Mouse (Mus musculus): ENCODE measurements at regions not wholly inside any gene's neighbourhood (a gene's known extent, or its start where the extent isn't known, plus 50 kb on each side); places are given as distances from the start of the nearest gene placed in this dataset.

DNA sequence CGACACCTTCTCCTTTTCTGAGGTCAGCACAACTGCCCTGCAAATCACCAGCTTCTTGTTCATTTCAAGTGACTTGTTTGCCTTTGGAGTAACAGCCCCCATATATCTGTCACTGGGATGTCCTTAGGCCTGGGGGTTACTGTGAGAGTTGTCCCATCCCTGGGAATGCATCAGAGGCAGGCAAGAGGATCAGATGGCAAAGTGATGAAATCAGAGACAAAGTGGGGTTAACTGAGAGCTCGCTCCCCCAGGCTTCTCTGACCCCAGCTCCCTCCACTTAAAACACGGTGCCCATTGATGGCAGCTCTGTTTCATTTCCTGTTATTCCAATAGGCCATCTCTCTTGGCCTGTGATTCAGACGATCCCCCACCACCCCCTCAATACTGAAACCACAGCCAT lies 446.2 kb downstream of the Fgf9 start:
- Histone ChIP-seq H3K4me1 (replicated peaks) (peaks cover 31% of the 10 kb centered on the region), H3K27ac (ENCODE audit: poor library complexity, severe bottlenecking) (no peak overlapping the region), H3K9me3 (replicated peaks) (no peaks in the 10 kb centered on the region), H3K36me3 (no peaks in the 10 kb centered on the region), H3K9ac (no peak overlapping the region), H3K4me2 (no peak overlapping the region), H3K4me3 (no peak overlapping the region), H3K27me3 (replicated peaks) (no peaks in the 10 kb centered on the region; the same call in 1 of the 2 replicates)
- ATAC-seq (ENCODE audit: insufficient number of reproducible peaks, low FRiP score) = no peak
- WGBS = 33% methylated on average over 4 of the region's 4 CpGs

DNA sequence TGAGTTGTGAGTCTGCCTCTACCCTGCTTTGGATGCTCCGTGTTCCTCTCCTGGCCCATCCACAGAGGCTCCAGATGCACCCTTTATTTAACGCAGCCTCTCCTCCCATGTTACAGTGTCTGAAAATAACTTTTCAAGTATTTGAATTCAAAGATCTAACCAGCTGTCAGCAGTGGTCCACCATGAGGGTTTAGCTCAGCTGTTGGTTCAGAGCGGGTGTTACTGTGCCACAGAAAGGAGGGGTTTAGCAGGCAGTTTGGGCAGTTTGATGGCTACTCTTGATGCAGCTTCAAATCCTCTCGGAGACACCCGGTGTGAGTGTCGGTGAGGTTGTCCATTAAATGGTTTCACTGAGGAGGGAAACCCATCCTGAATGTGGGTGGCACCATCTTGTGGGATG lies 441.8 kb downstream of the Fgf9 start:
- ATAC-seq (ENCODE audit: insufficient number of reproducible peaks, low FRiP score) = no peak
- H3K27ac ChIP-seq (ENCODE audit: poor library complexity, severe bottlenecking) = no peak overlapping the region
- peaks cover 20% of the 10 kb centered on the region for H3K4me1 ChIP-seq (replicated peaks)
- H3K9ac ChIP-seq = no peak overlapping the region
- WGBS = 80% methylated on average over 6 of the region's 6 CpGs
- no peaks in the 10 kb centered on the region for H3K36me3 ChIP-seq
- no peaks in the 10 kb centered on the region; the same call in 1 of the 2 replicates for H3K27me3 ChIP-seq (replicated peaks)
- no peak overlapping the region for H3K4me2 ChIP-seq
- H3K9me3 ChIP-seq (replicated peaks) = no peaks in the 10 kb centered on the region
- H3K4me3 ChIP-seq = no peak overlapping the region

GRCm38 (mm10) chr14:58511571-58511985 lies 441.2 kb downstream of the Fgf9 start:
- H3K9ac ChIP-seq = no peak overlapping the region
- no peaks in the 10 kb centered on the region; the same call in 1 of the 2 replicates for H3K27me3 ChIP-seq (replicated peaks)
- no peak overlapping the region for H3K4me2 ChIP-seq
- 60% methylated on average over 4 of the region's 4 CpGs for WGBS
- no peaks in the 10 kb centered on the region for H3K36me3 ChIP-seq
- no peaks in the 10 kb centered on the region for H3K9me3 ChIP-seq (replicated peaks)
- no peak for ATAC-seq (ENCODE audit: insufficient number of reproducible peaks, low FRiP score)
- H3K27ac ChIP-seq (ENCODE audit: poor library complexity, severe bottlenecking) = no peak overlapping the region
- no peak overlapping the region for H3K4me3 ChIP-seq
- H3K4me1 ChIP-seq (replicated peaks) = peaks cover 14% of the 10 kb centered on the region

DNA sequence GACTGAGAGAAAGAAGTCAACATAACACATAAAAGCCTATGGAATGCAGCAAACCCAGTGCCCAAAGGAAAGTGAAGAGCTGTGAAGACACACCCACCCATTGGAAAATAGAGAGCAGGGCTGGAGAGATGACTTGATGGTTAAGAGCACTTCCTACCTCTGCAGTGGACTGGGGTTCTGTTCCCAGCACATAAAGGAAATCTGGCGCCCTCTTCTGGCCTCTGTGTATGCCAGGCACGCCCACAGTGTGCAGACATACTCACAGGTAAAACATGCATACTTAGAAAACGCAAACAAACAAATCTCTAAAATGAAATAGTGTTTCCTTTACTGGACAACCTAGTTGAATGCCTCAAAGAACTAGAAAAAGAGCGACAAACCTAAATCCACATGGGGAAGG lies 440.4 kb downstream of the Fgf9 start:
- H3K9ac ChIP-seq = no peak overlapping the region
- no peaks in the 10 kb centered on the region for H3K36me3 ChIP-seq
- no peaks in the 10 kb centered on the region; the same call in 1 of the 2 replicates for H3K27me3 ChIP-seq (replicated peaks)
- no peaks in the 10 kb centered on the region for H3K9me3 ChIP-seq (replicated peaks)
- WGBS = 73% methylated on average over 4 of the region's 4 CpGs
- no peak overlapping the region for H3K4me3 ChIP-seq
- ATAC-seq (ENCODE audit: insufficient number of reproducible peaks, low FRiP score) = no peak
- H3K4me2 ChIP-seq = no peak overlapping the region
- H3K4me1 ChIP-seq (replicated peaks) = peaks cover 12% of the 10 kb centered on the region
- H3K27ac ChIP-seq (ENCODE audit: poor library complexity, severe bottlenecking) = no peak overlapping the region

DNA sequence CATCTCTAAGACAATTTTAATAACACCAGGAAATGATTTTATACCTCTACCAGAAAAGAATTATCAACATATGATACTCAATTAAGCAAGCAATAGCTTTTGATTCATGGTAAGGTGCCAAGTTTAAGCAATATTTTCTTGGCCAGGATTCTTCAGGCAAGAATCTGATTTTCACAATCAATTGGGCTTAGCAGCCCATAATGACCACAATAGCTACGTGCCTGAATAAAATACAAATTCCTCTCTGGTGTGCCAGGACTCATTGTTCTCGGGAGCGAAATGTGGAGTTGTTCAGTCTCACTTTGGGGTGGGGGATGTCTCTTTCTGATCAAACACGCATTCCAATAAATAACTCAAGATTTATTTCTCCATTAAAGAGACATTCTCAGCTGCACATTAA lies 438.8 kb downstream of the Fgf9 start:
- H3K27ac ChIP-seq (ENCODE audit: poor library complexity, severe bottlenecking) = no peak overlapping the region
- 81% methylated on average over 4 of the region's 4 CpGs for WGBS
- no peaks in the 10 kb centered on the region; the same call in 1 of the 2 replicates for H3K27me3 ChIP-seq (replicated peaks)
- no peaks in the 10 kb centered on the region for H3K36me3 ChIP-seq
- H3K4me2 ChIP-seq = no peak overlapping the region
- H3K4me1 ChIP-seq (replicated peaks) = peaks cover 12% of the 10 kb centered on the region
- H3K9ac ChIP-seq = no peak overlapping the region
- no peak overlapping the region for H3K4me3 ChIP-seq
- no peaks in the 10 kb centered on the region for H3K9me3 ChIP-seq (replicated peaks)
- no peak for ATAC-seq (ENCODE audit: insufficient number of reproducible peaks, low FRiP score)

DNA sequence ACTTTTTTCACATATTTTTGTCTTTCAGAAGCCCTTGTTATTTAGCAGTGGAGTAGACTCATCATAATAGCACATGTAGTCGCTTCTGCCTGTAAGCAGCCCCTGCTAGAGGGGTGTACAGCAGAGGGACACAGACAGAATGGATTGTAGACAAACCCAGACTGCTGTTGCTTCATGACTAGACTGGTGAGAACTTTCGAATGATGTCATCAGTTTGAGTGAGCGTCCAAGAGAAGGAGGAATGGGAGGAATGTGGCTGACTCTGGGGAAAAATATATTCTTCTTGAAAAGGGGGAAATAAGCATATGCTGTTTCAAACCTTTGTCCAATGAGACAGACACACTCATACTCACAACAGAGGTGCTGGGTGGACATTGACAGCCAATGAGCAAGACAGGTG lies 436.1 kb downstream of the Fgf9 start:
- H3K4me3 ChIP-seq = no peak overlapping the region
- H3K4me1 ChIP-seq (replicated peaks) = peaks cover 8% of the 10 kb centered on the region
- H3K36me3 ChIP-seq = no peaks in the 10 kb centered on the region
- ATAC-seq (ENCODE audit: insufficient number of reproducible peaks, low FRiP score) = no peak
- no peak overlapping the region for H3K9ac ChIP-seq
- H3K4me2 ChIP-seq = no peak overlapping the region
- no peak overlapping the region for H3K27ac ChIP-seq (ENCODE audit: poor library complexity, severe bottlenecking)
- 53% methylated on average over 3 of the region's 3 CpGs for WGBS
- H3K27me3 ChIP-seq (replicated peaks) = no peaks in the 10 kb centered on the region
- no peaks in the 10 kb centered on the region for H3K9me3 ChIP-seq (replicated peaks)

DNA sequence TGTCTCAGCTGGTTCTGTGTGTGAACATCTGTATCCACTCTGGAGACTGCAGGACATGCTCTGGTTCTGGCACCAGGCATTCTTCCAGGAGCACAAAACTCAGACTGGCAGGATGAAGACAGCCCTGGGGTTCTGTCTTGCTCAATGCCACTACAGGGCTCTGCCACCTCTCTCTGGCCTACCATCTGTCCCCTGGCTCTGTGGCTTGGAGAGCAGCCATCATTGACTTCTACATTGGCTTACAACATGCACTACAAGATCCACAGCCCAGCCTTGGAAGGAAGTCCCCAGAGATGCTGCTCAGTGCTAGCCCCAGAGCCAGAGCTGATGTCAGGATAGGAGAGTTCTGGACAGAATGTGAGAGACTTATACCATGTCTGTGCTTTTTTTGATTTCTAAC lies 435.5 kb downstream of the Fgf9 start:
- no peak overlapping the region for H3K27ac ChIP-seq (ENCODE audit: poor library complexity, severe bottlenecking)
- no peak for ATAC-seq (ENCODE audit: insufficient number of reproducible peaks, low FRiP score)
- no peaks in the 10 kb centered on the region for H3K36me3 ChIP-seq
- H3K4me1 ChIP-seq (replicated peaks) = 0 out of 2 replicates have a peak, but pooled peaks cover 4% of the 10 kb centered on the region
- H3K9ac ChIP-seq = no peak overlapping the region
- no peaks in the 10 kb centered on the region for H3K27me3 ChIP-seq (replicated peaks)
- no peak overlapping the region for H3K4me3 ChIP-seq
- H3K9me3 ChIP-seq (replicated peaks) = no peaks in the 10 kb centered on the region
- H3K4me2 ChIP-seq = no peak overlapping the region

DNA sequence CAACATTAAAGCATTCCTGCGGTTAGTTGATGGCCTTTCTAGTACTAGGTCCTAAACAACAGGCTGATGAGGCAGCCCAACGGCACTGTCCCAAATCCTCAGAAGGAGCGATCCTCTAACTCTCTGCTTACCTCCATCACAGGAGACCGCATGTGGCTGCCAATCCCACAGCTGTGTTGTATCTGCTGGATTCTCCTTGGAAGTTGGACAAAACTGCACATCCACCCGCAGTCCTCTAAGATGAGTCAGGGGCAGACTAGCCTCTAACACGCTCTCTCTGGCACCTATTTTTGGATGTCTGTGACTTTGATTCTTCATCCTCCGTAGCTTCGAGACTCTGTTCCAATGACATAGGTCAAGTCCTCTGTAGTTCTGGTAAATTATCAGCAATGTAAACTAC lies 432.5 kb downstream of the Fgf9 start:
- 63% methylated on average over 8 of the region's 8 CpGs for WGBS
- Histone ChIP-seq H3K27ac (ENCODE audit: poor library complexity, severe bottlenecking) (no peak overlapping the region), H3K4me3 (no peak overlapping the region), H3K36me3 (no peaks in the 10 kb centered on the region), H3K9ac (no peak overlapping the region), H3K27me3 (replicated peaks) (no peaks in the 10 kb centered on the region), H3K9me3 (replicated peaks) (no peaks in the 10 kb centered on the region), H3K4me1 (replicated peaks) (peaks cover 3% of the 10 kb centered on the region; the same call in 1 of the 2 replicates), H3K4me2 (no peak overlapping the region)
- ATAC-seq (ENCODE audit: insufficient number of reproducible peaks, low FRiP score) = no peak

- no peak for ATAC-seq (ENCODE audit: insufficient number of reproducible peaks, low FRiP score)
- H3K4me2 ChIP-seq = no peak overlapping the region
- H3K4me1 ChIP-seq (replicated peaks) = no peaks in the 10 kb centered on the region; the same call in 1 of the 2 replicates
- no peak overlapping the region for H3K9ac ChIP-seq
- no peaks in the 10 kb centered on the region for H3K36me3 ChIP-seq
- 46% methylated on average over 2 of the region's 2 CpGs for WGBS
- no peaks in the 10 kb centered on the region for H3K27me3 ChIP-seq (replicated peaks)
- H3K27ac ChIP-seq (ENCODE audit: poor library complexity, severe bottlenecking) = no peak overlapping the region
- H3K4me3 ChIP-seq = no peak overlapping the region
- H3K9me3 ChIP-seq (replicated peaks) = no peaks in the 10 kb centered on the region
These were observed 429.7 kb downstream of the Fgf9 start for GRCm38 (mm10) chr14:58500014-58500413.

DNA sequence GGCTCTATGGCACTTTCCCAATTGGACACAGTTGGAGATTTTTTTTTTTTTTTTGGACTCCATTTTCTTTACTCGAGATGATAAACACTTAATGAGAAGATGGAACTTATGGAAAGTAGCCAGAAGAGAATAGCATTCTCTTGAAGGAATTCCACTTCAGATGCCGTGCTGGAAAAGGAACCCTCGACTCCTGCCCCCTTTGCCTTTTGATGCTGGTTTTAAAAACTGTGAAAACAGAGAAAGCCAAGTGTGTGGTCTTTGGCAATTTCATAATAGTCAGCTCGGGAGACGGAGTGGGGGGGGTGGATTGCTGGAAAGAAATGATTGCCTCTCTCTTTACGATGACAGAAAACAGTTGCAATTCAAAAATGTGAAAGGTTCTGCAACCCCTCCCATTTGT lies 429.2 kb downstream of the Fgf9 start:
- Histone ChIP-seq H3K4me1 (replicated peaks) (no peaks in the 10 kb centered on the region; the same call in 1 of the 2 replicates), H3K4me3 (no peak overlapping the region), H3K36me3 (no peaks in the 10 kb centered on the region), H3K9me3 (replicated peaks) (no peaks in the 10 kb centered on the region), H3K27me3 (replicated peaks) (no peaks in the 10 kb centered on the region), H3K9ac (no peak overlapping the region), H3K27ac (ENCODE audit: poor library complexity, severe bottlenecking) (no peak overlapping the region), H3K4me2 (no peak overlapping the region)
- WGBS = 55% methylated on average over 6 of the region's 6 CpGs
- ATAC-seq (ENCODE audit: insufficient number of reproducible peaks, low FRiP score) = no peak

- no peaks in the 10 kb centered on the region for H3K36me3 ChIP-seq
- WGBS = 88% methylated on average over 7 of the region's 7 CpGs
- no peak overlapping the region for H3K27ac ChIP-seq (ENCODE audit: poor library complexity, severe bottlenecking)
- no peak for ATAC-seq (ENCODE audit: insufficient number of reproducible peaks, low FRiP score)
- no peak overlapping the region for H3K4me3 ChIP-seq
- H3K4me1 ChIP-seq (replicated peaks) = no peaks in the 10 kb centered on the region; the same call in 1 of the 2 replicates
- H3K27me3 ChIP-seq (replicated peaks) = no peaks in the 10 kb centered on the region
- no peak overlapping the region for H3K9ac ChIP-seq
- H3K9me3 ChIP-seq (replicated peaks) = no peaks in the 10 kb centered on the region
- H3K4me2 ChIP-seq = no peak overlapping the region
These were observed 428.7 kb downstream of the Fgf9 start for GRCm38 (mm10) chr14:58499071-58499470.

DNA sequence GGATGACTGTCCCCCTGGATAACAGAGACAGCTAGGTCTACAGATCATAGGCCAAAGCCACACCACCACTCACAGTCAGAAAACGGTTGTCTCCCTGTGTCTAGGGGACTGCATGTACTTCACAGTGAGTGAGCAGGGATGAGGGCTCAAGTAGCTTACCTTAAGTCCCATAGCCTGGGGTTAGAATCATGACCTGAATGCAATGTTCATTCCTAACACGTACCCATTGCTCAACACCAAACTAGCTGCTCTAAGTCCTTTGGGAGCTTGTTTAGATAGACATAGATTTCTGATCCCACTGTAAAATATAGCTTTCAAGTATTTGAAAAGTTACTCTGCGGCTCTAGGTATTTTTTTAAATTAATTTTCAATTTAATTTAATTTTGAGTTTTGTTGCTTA lies 426.6 kb downstream of the Fgf9 start:
- Histone ChIP-seq H3K27ac (ENCODE audit: poor library complexity, severe bottlenecking) (no peak overlapping the region), H3K36me3 (no peaks in the 10 kb centered on the region), H3K4me3 (no peak overlapping the region), H3K4me1 (replicated peaks) (no peaks in the 10 kb centered on the region; the same call in 1 of the 2 replicates), H3K27me3 (replicated peaks) (no peaks in the 10 kb centered on the region), H3K9ac (no peak overlapping the region), H3K9me3 (replicated peaks) (no peaks in the 10 kb centered on the region), H3K4me2 (no peak overlapping the region)
- 85% methylated on average over 3 of the region's 3 CpGs for WGBS
- no peak for ATAC-seq (ENCODE audit: insufficient number of reproducible peaks, low FRiP score)

All from heart, embryonic 12.5 days (tissue).